Mouse (Mus musculus): ENCODE measurements around the gene Prdm10. TPM values are rescaled to one million over a fixed set of nuclear protein-coding genes. Genes with fewer than 3 reads are reported as not detected.

Prdm10 gene
- polyA plus RNA-seq, 1 experiment, result 3.7 TPM

GRCm38 (mm10) chr9:31260219-31260618 lies 20.1 kb upstream of the Prdm10 start:
- 78% methylated on average over 4 of the region's 4 CpGs for WGBS
- DNase-seq (ENCODE audit: low read depth, low spot score), result no peak

GRCm38 (mm10) chr9:31262226-31263105 lies 17.9 kb upstream of the Prdm10 start:
- WGBS, result 58% methylated on average over 4 of the region's 4 CpGs
- no peak for DNase-seq (ENCODE audit: low read depth, low spot score)

- DNase-seq (ENCODE audit: low read depth, low spot score), result no peak
- 47% methylated on average over 5 of the region's 5 CpGs for WGBS
Observed at GRCm38 (mm10) chr9:31266013-31266659, 14.2 kb upstream of the Prdm10 start.

GRCm38 (mm10) chr9:31271221-31272015 lies 8.9 kb upstream of the Prdm10 start:
- DNase-seq (ENCODE audit: low read depth, low spot score), result no peak

DNA sequence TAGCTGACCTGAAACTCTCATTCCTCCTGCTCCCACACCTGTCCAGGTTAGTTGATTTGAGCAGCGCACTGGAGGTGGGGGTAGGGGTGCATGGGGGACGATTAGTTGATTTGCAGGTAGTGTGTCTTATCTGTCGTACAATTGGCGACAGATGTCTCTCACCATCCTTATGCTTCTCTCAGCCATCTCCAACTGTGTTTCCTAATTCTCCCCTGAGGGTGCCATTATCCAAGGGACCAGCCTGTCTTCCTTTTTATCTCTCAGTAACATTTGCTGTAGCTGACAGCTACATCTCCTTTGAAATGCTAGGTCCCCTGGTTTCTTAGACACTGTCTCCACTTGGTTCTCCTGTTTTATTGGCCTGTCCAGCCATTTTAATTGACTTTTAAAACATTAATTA lies 8.2 kb upstream of the Prdm10 start:
- no peak for DNase-seq (ENCODE audit: low read depth, low spot score)
- 96% methylated on average over 4 of the region's 4 CpGs for WGBS

More at GRCm38 (mm10) chr9:31271221-31272015, 8.9 kb upstream of the Prdm10 start:
- 53% methylated on average over 8 of the region's 8 CpGs for WGBS

DNA sequence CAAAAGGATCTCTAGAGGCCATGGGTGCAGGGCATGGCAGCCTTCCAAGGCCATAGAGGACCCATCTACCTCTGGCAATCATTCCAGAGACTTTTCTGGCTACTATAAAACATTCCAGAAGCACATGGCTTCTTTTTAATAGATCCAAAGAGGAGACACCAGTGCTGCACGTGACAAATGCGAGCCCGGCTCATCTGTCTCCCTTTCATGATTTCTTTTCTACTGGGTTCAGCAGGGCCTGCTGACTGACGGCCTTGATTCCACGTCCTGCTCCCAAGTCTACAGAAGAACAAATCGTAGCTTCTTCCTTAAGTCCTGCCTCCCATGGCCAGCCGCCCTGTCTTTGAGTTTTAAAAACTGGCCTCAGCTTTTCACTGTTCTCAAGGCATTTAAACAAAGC lies 1.7 kb upstream of the Prdm10 start:
- WGBS, result 33% methylated on average over 7 of the region's 7 CpGs
- no peak for DNase-seq (ENCODE audit: low read depth, low spot score)

GRCm38 (mm10) chr9:31279306-31279705 lies 1.0 kb upstream of the Prdm10 start:
- WGBS, result 21% methylated on average over 2 of the region's 2 CpGs

DNA sequence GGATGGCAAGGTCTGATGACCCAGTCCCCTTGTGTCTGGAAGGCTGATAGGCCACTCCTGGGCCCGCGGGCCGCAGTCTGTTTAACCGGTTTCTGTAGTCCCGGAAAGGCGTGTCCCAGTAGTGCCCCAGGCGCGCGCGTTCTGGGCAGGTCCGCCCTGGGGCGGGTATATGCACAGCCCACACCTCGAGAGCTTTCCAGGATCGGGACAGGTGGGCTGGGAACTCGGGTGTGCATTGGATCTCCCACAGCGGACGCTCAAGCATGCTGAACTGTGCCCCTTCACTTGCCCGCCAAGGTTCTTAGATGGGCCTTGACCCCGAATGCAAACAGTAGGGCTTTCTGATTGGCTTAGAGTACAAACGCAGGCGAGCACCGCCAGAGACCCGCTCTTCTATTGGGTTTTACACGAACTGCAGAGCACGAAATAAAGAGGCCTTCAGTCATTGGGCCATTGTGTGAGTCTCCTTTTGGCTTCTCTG lies 413 bp upstream of the Prdm10 start:
- peak; percentile 82 for DNase-seq (ENCODE audit: low read depth, low spot score)
- WGBS, result 1% methylated on average over 25 of the region's 25 CpGs

More at GRCm38 (mm10) chr9:31279306-31279705, 1.0 kb upstream of the Prdm10 start:
- DNase-seq (ENCODE audit: low read depth, low spot score), result no peak

- WGBS, result 1% methylated on average over 63 of the region's 63 CpGs
- DNase-seq (ENCODE audit: low read depth, low spot score), result no peak
Observed at GRCm38 (mm10) chr9:31281011-31281662, 799 bp downstream of the Prdm10 start.

- no peak for DNase-seq (ENCODE audit: low read depth, low spot score)
- 6% methylated on average over 11 of the region's 11 CpGs for WGBS
Observed at GRCm38 (mm10) chr9:31281663-31282015, 1.3 kb downstream of the Prdm10 start.

GRCm38 (mm10) chr9:31282536-31282935 lies 2.2 kb downstream of the Prdm10 start:
- 51% methylated on average over 4 of the region's 4 CpGs for WGBS

GRCm38 (mm10) chr9:31283044-31283443 lies 2.7 kb downstream of the Prdm10 start:
- DNase-seq (ENCODE audit: low read depth, low spot score), result no peak
- 72% methylated on average over 4 of the region's 4 CpGs for WGBS

More at GRCm38 (mm10) chr9:31282536-31282935, 2.2 kb downstream of the Prdm10 start:
- DNase-seq (ENCODE audit: low read depth, low spot score), result no peak

GRCm38 (mm10) chr9:31283911-31284310 lies 3.6 kb downstream of the Prdm10 start:
- DNase-seq (ENCODE audit: low read depth, low spot score), result no peak
- WGBS, result 90% methylated on average over 3 of the region's 3 CpGs

- peak; percentile 47 for DNase-seq (ENCODE audit: low read depth, low spot score)
- 37% methylated on average over 14 of the region's 14 CpGs for WGBS
Observed at GRCm38 (mm10) chr9:31290201-31290862, 10.0 kb downstream of the Prdm10 start.

- no peak for DNase-seq (ENCODE audit: low read depth, low spot score)
- 90% methylated on average over 4 of the region's 4 CpGs for WGBS
Observed at GRCm38 (mm10) chr9:31291978-31292377, 11.6 kb downstream of the Prdm10 start.

- DNase-seq (ENCODE audit: low read depth, low spot score), result peak; percentile 53
- 31% methylated on average over 2 of the region's 2 CpGs for WGBS
Observed at GRCm38 (mm10) chr9:31293208-31293607, 12.9 kb downstream of the Prdm10 start.

DNA sequence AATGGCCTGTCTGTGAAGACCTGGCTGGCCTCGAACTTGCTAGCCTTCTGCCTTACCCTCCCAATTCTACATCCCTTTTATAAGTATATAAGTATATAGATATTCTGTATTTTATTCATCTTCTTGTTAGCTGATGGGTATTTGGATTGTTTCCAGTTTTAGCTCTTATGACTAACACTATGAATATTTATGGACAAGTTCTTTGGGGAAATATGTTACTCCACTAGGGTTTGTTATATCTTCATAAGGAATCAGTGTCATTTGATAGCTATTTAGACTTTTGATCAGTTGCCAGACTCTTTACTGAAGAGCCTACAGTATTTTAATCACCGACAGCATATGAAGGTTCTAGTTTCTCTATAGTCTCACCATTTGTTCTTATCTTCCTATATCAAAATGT lies 15.0 kb downstream of the Prdm10 start:
- WGBS, result 71% methylated on average over 2 of the region's 2 CpGs
- DNase-seq (ENCODE audit: low read depth, low spot score), result no peak

DNA sequence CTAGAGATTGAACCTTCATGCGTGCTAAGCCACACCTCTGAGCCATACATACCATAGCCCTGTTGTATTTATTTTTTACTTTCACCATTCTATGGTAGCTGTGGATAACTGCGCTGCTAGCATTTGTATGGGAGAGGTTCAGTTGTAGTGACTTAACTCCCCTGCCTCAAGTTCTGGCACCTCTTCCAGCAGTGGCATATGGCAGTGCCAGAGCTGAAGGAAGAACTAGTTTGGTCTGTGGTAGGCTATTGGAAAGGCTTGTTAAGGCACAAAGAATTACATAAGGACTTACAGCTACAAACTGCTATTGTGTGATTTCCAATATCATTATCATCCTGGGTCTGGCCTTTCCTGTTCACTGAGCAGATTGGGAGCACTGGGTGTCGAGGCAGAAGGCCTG lies 16.0 kb downstream of the Prdm10 start:
- no peak for DNase-seq (ENCODE audit: low read depth, low spot score)
- 86% methylated on average over 3 of the region's 3 CpGs for WGBS

- DNase-seq (ENCODE audit: low read depth, low spot score), result no peak
- 77% methylated on average over 6 of the region's 6 CpGs for WGBS
Observed at GRCm38 (mm10) chr9:31298751-31299150, 18.4 kb downstream of the Prdm10 start.

Data from large intestine, adult 2 months (tissue).